Mouse (Mus musculus): Measurements from ENCODE around the gene 1700080E11Rik.
"Not testable (repeated sequence)": the region's sequence is repeated elsewhere in the genome, so short reads cannot be mapped to it uniquely, and the experiment has no call there.

DNA sequence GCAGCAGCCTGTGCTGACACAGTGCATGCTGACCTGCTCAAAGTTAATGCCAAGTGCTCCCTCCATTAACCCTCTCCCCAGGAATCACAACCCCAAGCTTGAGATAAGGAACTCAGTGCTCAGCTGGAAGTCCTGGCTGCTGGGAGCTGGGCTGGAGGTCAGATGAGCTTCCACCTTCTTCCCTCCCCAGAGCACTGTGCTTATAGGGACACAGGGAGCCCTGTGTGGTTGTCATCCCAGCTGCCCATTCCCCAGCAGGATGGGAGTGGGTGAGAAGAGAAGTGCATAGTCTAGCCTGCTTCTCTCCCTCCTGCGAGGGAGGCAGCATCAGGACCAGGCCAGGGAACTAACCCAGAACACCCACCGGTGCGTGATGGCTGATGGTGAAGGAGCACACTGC, 19.7 kb downstream of the 1700080E11Rik start:
- not testable (repeated sequence) for TF ChIP-seq POLR2A (IDR thresholded peaks at IDR 0.05; ENCODE audit: borderline replicate concordance, control insufficient read depth, low read depth, low read length); CTCF (IDR thresholded peaks at IDR 0.05; ENCODE audit: control insufficient read depth, insufficient read depth, low read length)
